18 mouse cellular contexts compared by ENCODE assay signal in genomic region chr4:137749680-137750079, GRCm38 (mm10). TPM values are rescaled to one million over a fixed set of nuclear protein-coding genes. Genes with fewer than 3 reads are reported as not detected.
DNase-seq lines count a peak whose midpoint lies in the region; ATAC-seq and TF ChIP-seq lines count a peak whose summit lies in the region.
"Had no signal": no experiment of that assay in that cellular context is flagged by ENCODE, and none has a peak within 500 bp of the region (broad histone marks: within the 10 kb centered on the region; RNA-seq: fewer than 3 reads in every experiment).

No protein-coding gene starts in this region.

- H3K4me2 ChIP-seq in heart, embryonic 12.5 days: no peak overlapping the region
- H3K4me2 ChIP-seq in liver, embryonic 13.5 days: no peak overlapping the region
- H3K4me2 ChIP-seq in liver, postnatal 0 days (ENCODE audit: low read depth, low read length): no peak overlapping the region
- no peak overlapping the region for H3K4me2 ChIP-seq in liver, embryonic 14.5 days (ENCODE audit: low read depth)
- H3K4me2 ChIP-seq: forebrain, embryonic 13.5 days; heart, embryonic 15.5 days; hindbrain, embryonic 14.5 days had no signal

- H3K27ac ChIP-seq in heart, embryonic 12.5 days (ENCODE audit: poor library complexity, severe bottlenecking): no peak overlapping the region
- H3K27ac ChIP-seq in liver, embryonic 13.5 days: peak overlapping the region; percentile 100
- H3K27ac ChIP-seq in liver, postnatal 0 days (ENCODE audit: low read depth): no peak overlapping the region
- H3K27ac ChIP-seq in liver, embryonic 14.5 days: peak overlapping the region; percentile 100; the same call in 1 of the 2 replicates
- H3K27ac ChIP-seq: forebrain, embryonic 13.5 days; heart, embryonic 15.5 days; hindbrain, embryonic 14.5 days had no signal

- no peak for TF ChIP-seq EP300 in liver, postnatal 0 days (IDR thresholded peaks at IDR 0.05; ENCODE audit: low read depth)
- no peak for TF ChIP-seq EP300 in liver, embryonic 14.5 days (IDR thresholded peaks at IDR 0.05; ENCODE audit: low read depth)

- H3K4me1 ChIP-seq in heart, embryonic 12.5 days (replicated peaks): peaks cover 30% of the 10 kb centered on the region
- H3K4me1 ChIP-seq in liver, embryonic 13.5 days (replicated peaks): peaks cover 78% of the 10 kb centered on the region
- peaks cover 27% of the 10 kb centered on the region for H3K4me1 ChIP-seq in liver, postnatal 0 days (ENCODE audit: insufficient read depth)
- peaks cover 39% of the 10 kb centered on the region in 2 experiments for H3K4me1 ChIP-seq in liver, embryonic 14.5 days (replicated peaks; ENCODE audit: control insufficient read depth in 2 of 2, insufficient read depth in 2 of 2, low read length in 1 of 2)

- H3K4me3 ChIP-seq in heart, embryonic 12.5 days: no peak overlapping the region
- no peak overlapping the region for H3K4me3 ChIP-seq in liver, embryonic 13.5 days (replicated peaks)
- no peak overlapping the region for H3K4me3 ChIP-seq in liver, postnatal 0 days (ENCODE audit: low read depth, low read length)
- no peak overlapping the region for H3K4me3 ChIP-seq in liver, embryonic 14.5 days (ENCODE audit: insufficient read depth in 1 of 2, low read depth in 2 of 2, low read length in 2 of 2)
- H3K4me3 ChIP-seq: embryonic facial prominence, embryonic 10.5 days; forebrain, embryonic 13.5 days; heart, embryonic 15.5 days had no signal

- ATAC-seq in heart, embryonic 12.5 days (ENCODE audit: insufficient number of reproducible peaks, low FRiP score): no peak
- no peak for ATAC-seq in liver, embryonic 13.5 days (ENCODE audit: low read depth)
- ATAC-seq in liver, postnatal 0 days: no peak
- no peak for ATAC-seq in liver, embryonic 14.5 days (ENCODE audit: insufficient read depth)
- ATAC-seq: forebrain, embryonic 13.5 days; forebrain, postnatal 0 days had no signal

- peak overlapping the region; percentile 42; the same call in 1 of the 2 replicates for H3K9ac ChIP-seq in heart, embryonic 12.5 days
- H3K9ac ChIP-seq in liver, embryonic 13.5 days: peak overlapping the region; percentile 80; the same call in 1 of the 2 replicates
- no peak overlapping the region for H3K9ac ChIP-seq in liver, postnatal 0 days (replicated peaks)
- H3K9ac ChIP-seq in liver, embryonic 14.5 days (replicated peaks): peak overlapping the region; percentile 75; the same call in 1 of the 2 replicates
- H3K9ac ChIP-seq: forebrain, embryonic 13.5 days; forebrain, postnatal 0 days; heart, embryonic 15.5 days; hindbrain, embryonic 14.5 days had no signal

- no peak for DNase-seq in heart, adult 11 months
- no peak for DNase-seq in liver, embryonic 13.5 days
- no peak for DNase-seq in liver, postnatal 0 days
- DNase-seq in liver, embryonic 14.5 days (ENCODE audit: low read depth in 3 of 3, low spot score in 3 of 3): no peak
- DNase-seq in spleen, postnatal 10 days (ENCODE audit: low spot score in 2 of 2): no peak
- DNase-seq in spleen, postnatal 14 days (ENCODE audit: low spot score in 2 of 2): no peak
- DNase-seq: adrenal gland, adult 8-10 months; adrenal gland, postnatal 36 days; cerebellum, adult 2 months; cerebellum, postnatal 10 days; forebrain, postnatal 0 days; gastrocnemius, postnatal 36 days had no signal

- TF ChIP-seq CTCF in liver, postnatal 0 days (IDR thresholded peaks at IDR 0.05; ENCODE audit: low read depth): no peak
- TF ChIP-seq CTCF in liver, embryonic 14.5 days (IDR thresholded peaks at IDR 0.05; ENCODE audit: low read depth): no peak

- 65% methylated on average over 9 of the region's 9 CpGs for WGBS in heart, embryonic 12.5 days
- 56% methylated on average over 9 of the region's 9 CpGs for WGBS in liver, embryonic 13.5 days (ENCODE audit: insufficient replicate concordance)
- 52% methylated on average over 9 of the region's 9 CpGs for WGBS in liver, postnatal 0 days (ENCODE audit: insufficient replicate concordance)
- 42% methylated on average over 9 of the region's 9 CpGs for WGBS in liver, embryonic 14.5 days (ENCODE audit: insufficient replicate concordance)

- H3K9me3 ChIP-seq in heart, embryonic 12.5 days (replicated peaks): no peaks in the 10 kb centered on the region
- H3K9me3 ChIP-seq in liver, embryonic 13.5 days (replicated peaks): no peaks in the 10 kb centered on the region
- no peaks in the 10 kb centered on the region for H3K9me3 ChIP-seq in liver, postnatal 0 days (ENCODE audit: low read length)
- no peaks in the 10 kb centered on the region for H3K9me3 ChIP-seq in liver, embryonic 14.5 days (ENCODE audit: control insufficient read depth, low read length)
- H3K9me3 ChIP-seq: embryonic facial prominence, embryonic 10.5 days; forebrain, embryonic 13.5 days; G1E; heart, embryonic 15.5 days had no signal

- peaks cover 3% of the 10 kb centered on the region; the same call in 1 of the 2 replicates for H3K27me3 ChIP-seq in heart, embryonic 12.5 days (replicated peaks)
- H3K27me3 ChIP-seq in liver, embryonic 13.5 days: peaks cover 18% of the 10 kb centered on the region; the same call in 1 of the 2 replicates
- no peaks in the 10 kb centered on the region for H3K27me3 ChIP-seq in liver, postnatal 0 days (ENCODE audit: insufficient read depth, low read length)
- peaks cover 3% of the 10 kb centered on the region; the same call in 1 of the 2 replicates for H3K27me3 ChIP-seq in liver, embryonic 14.5 days (ENCODE audit: control insufficient read depth, insufficient read depth, low read length)
- H3K27me3 ChIP-seq: forebrain, embryonic 13.5 days had no signal

- H3K36me3 ChIP-seq in heart, embryonic 12.5 days: no peaks in the 10 kb centered on the region
- H3K36me3 ChIP-seq in liver, embryonic 13.5 days: no peaks in the 10 kb centered on the region
- 0 out of 2 replicates have a peak, but pooled peaks cover 6% of the 10 kb centered on the region for H3K36me3 ChIP-seq in liver, postnatal 0 days (replicated peaks; ENCODE audit: insufficient read depth, low read length)
- no peaks in the 10 kb centered on the region for H3K36me3 ChIP-seq in liver, embryonic 14.5 days (replicated peaks; ENCODE audit: control insufficient read depth, insufficient read depth, low read depth)
- H3K36me3 ChIP-seq: G1E; heart, embryonic 15.5 days had no signal

RNA-seq across cellular contexts. Expression of gene Alpl, which starts 46.5 kb away (rescaled TPM):
- 1.7 and 2.2 TPM in 2 replicates for polyA plus RNA-seq in heart, embryonic 12.5 days (2016; fragmentation: Nextera tagmentation; extraction: Ambion mirVana)
- polyA plus RNA-seq in liver, embryonic 13.5 days (2015; fragmentation: Nextera tagmentation; extraction: Ambion mirVana): 6.3 and 8.2 TPM in 2 replicates
- 14.7 and 18.7 TPM in 2 replicates for polyA plus RNA-seq in liver, postnatal 0 days (2015; fragmentation: Nextera tagmentation; extraction: Ambion mirVana)
- polyA plus RNA-seq in liver, embryonic 14.5 days (2012; rRNA removed): 4.6 and 5.1 TPM in 2 replicates
- 5.1 and 6.1 TPM in 2 replicates for polyA plus RNA-seq in liver, embryonic 14.5 days (2014; fragmentation: Nextera tagmentation; extraction: Ambion mirVana)
- polyA plus RNA-seq: G1E had no signal

Comparison
In these comparisons a context has a peak if more than half of its experiments do, and no peak if none do; other contexts are left out.
1. H3K27ac ChIP-seq: peak in liver, embryonic 13.5 days (single experiment) and liver, embryonic 14.5 days (single experiment); none in heart, embryonic 12.5 days (single experiment) and liver, postnatal 0 days (single experiment).